Mouse (Mus musculus): ENCODE measurements at regions not wholly inside any gene's neighbourhood (a gene's known extent, or its start where the extent isn't known, plus 50 kb on each side); places are given as distances from the start of the nearest gene placed in this dataset.

GRCm38 (mm10) chr15:61772996-61773395, 850.2 kb upstream of the A1bg start:
- Histone ChIP-seq H3K27ac (ENCODE audit: control insufficient read depth, insufficient read depth, low read length) (no peak overlapping the region), H3K27me3 (ENCODE audit: control insufficient read depth, insufficient read depth, low read length) (no peaks in the 10 kb centered on the region), H3K36me3 (ENCODE audit: control insufficient read depth, insufficient read depth, low read length) (no peaks in the 10 kb centered on the region), H3K4me3 (ENCODE audit: control insufficient read depth, insufficient read depth, low read length) (no peak overlapping the region), H3K4me1 (replicated peaks; ENCODE audit: control insufficient read depth, insufficient read depth, low read length) (peaks cover 3% of the 10 kb centered on the region; the same call in 1 of the 2 replicates)
- no peak for DNase-seq
- TF ChIP-seq CTCF (IDR thresholded peaks at IDR 0.05; ENCODE audit: borderline replicate concordance, control insufficient read depth, extremely low read depth, insufficient read depth, low read length, poor library complexity) (no peak), POLR2A (IDR thresholded peaks at IDR 0.05; ENCODE audit: control insufficient read depth, extremely low read depth, insufficient read depth, low read length, poor library complexity) (no peak)
- 81% methylated on average over 4 of the region's 4 CpGs for WGBS

GRCm38 (mm10) chr15:61770721-61771542, 848.1 kb upstream of the A1bg start:
- 52% methylated on average over 14 of the region's 14 CpGs for WGBS
- no peaks in the 10 kb centered on the region for H3K27me3 ChIP-seq (ENCODE audit: control insufficient read depth, insufficient read depth, low read length)
- no peak overlapping the region for H3K27ac ChIP-seq (ENCODE audit: control insufficient read depth, insufficient read depth, low read length)
- no peak for DNase-seq
- TF ChIP-seq CTCF (IDR thresholded peaks at IDR 0.05; ENCODE audit: borderline replicate concordance, control insufficient read depth, extremely low read depth, insufficient read depth, low read length, poor library complexity) (no peak), POLR2A (IDR thresholded peaks at IDR 0.05; ENCODE audit: control insufficient read depth, extremely low read depth, insufficient read depth, low read length, poor library complexity) (no peak)
- peaks cover 3% of the 10 kb centered on the region; the same call in 1 of the 2 replicates for H3K4me1 ChIP-seq (replicated peaks; ENCODE audit: control insufficient read depth, insufficient read depth, low read length)
- H3K36me3 ChIP-seq (ENCODE audit: control insufficient read depth, insufficient read depth, low read length) = no peaks in the 10 kb centered on the region
- H3K4me3 ChIP-seq (ENCODE audit: control insufficient read depth, insufficient read depth, low read length) = no peak overlapping the region

- Histone ChIP-seq H3K4me3 (ENCODE audit: control insufficient read depth, insufficient read depth, low read length) (no peak overlapping the region), H3K27me3 (ENCODE audit: control insufficient read depth, insufficient read depth, low read length) (no peaks in the 10 kb centered on the region), H3K27ac (ENCODE audit: control insufficient read depth, insufficient read depth, low read length) (no peak overlapping the region), H3K36me3 (ENCODE audit: control insufficient read depth, insufficient read depth, low read length) (no peaks in the 10 kb centered on the region), H3K4me1 (replicated peaks; ENCODE audit: control insufficient read depth, insufficient read depth, low read length) (peaks cover 3% of the 10 kb centered on the region; the same call in 1 of the 2 replicates)
- 91% methylated on average over 2 of the region's 2 CpGs for WGBS
- DNase-seq = no peak
- TF ChIP-seq POLR2A (IDR thresholded peaks at IDR 0.05; ENCODE audit: control insufficient read depth, extremely low read depth, insufficient read depth, low read length, poor library complexity) (no peak), CTCF (IDR thresholded peaks at IDR 0.05; ENCODE audit: borderline replicate concordance, control insufficient read depth, extremely low read depth, insufficient read depth, low read length, poor library complexity) (no peak)
Measured at GRCm38 (mm10) chr15:61766544-61767094, 843.8 kb upstream of the A1bg start.

- Histone ChIP-seq H3K4me1 (replicated peaks; ENCODE audit: control insufficient read depth, insufficient read depth, low read length) (no peaks in the 10 kb centered on the region), H3K36me3 (ENCODE audit: control insufficient read depth, insufficient read depth, low read length) (no peaks in the 10 kb centered on the region), H3K27ac (ENCODE audit: control insufficient read depth, insufficient read depth, low read length) (no peak overlapping the region), H3K4me3 (ENCODE audit: control insufficient read depth, insufficient read depth, low read length) (no peak overlapping the region), H3K27me3 (ENCODE audit: control insufficient read depth, insufficient read depth, low read length) (no peaks in the 10 kb centered on the region)
- DNase-seq = no peak
- TF ChIP-seq CTCF (IDR thresholded peaks at IDR 0.05; ENCODE audit: borderline replicate concordance, control insufficient read depth, extremely low read depth, insufficient read depth, low read length, poor library complexity) (no peak), POLR2A (IDR thresholded peaks at IDR 0.05; ENCODE audit: control insufficient read depth, extremely low read depth, insufficient read depth, low read length, poor library complexity) (no peak)
- WGBS = 90% methylated on average over 2 of the region's 2 CpGs
Measured at GRCm38 (mm10) chr15:61753802-61754201, 831.0 kb upstream of the A1bg start.

- 88% methylated on average over 1 of the region's 1 CpGs for WGBS
- no peaks in the 10 kb centered on the region for H3K36me3 ChIP-seq (ENCODE audit: control insufficient read depth, insufficient read depth, low read length)
- H3K27ac ChIP-seq (ENCODE audit: control insufficient read depth, insufficient read depth, low read length) = no peak overlapping the region
- no peaks in the 10 kb centered on the region for H3K4me1 ChIP-seq (replicated peaks; ENCODE audit: control insufficient read depth, insufficient read depth, low read length)
- DNase-seq = no peak
- H3K27me3 ChIP-seq (ENCODE audit: control insufficient read depth, insufficient read depth, low read length) = no peaks in the 10 kb centered on the region
- H3K4me3 ChIP-seq (ENCODE audit: control insufficient read depth, insufficient read depth, low read length) = no peak overlapping the region
- TF ChIP-seq POLR2A (IDR thresholded peaks at IDR 0.05; ENCODE audit: control insufficient read depth, extremely low read depth, insufficient read depth, low read length, poor library complexity) = no peak
- no peak for TF ChIP-seq CTCF (IDR thresholded peaks at IDR 0.05; ENCODE audit: borderline replicate concordance, control insufficient read depth, extremely low read depth, insufficient read depth, low read length, poor library complexity)
Measured at GRCm38 (mm10) chr15:61723696-61724095, 800.9 kb upstream of the A1bg start.

GRCm38 (mm10) chr15:61718486-61718885, 795.7 kb upstream of the A1bg start:
- no peak overlapping the region for H3K4me3 ChIP-seq (ENCODE audit: control insufficient read depth, insufficient read depth, low read length)
- H3K27ac ChIP-seq (ENCODE audit: control insufficient read depth, insufficient read depth, low read length) = no peak overlapping the region
- DNase-seq = no peak
- no peaks in the 10 kb centered on the region for H3K36me3 ChIP-seq (ENCODE audit: control insufficient read depth, insufficient read depth, low read length)
- no peaks in the 10 kb centered on the region for H3K27me3 ChIP-seq (ENCODE audit: control insufficient read depth, insufficient read depth, low read length)
- no peaks in the 10 kb centered on the region for H3K4me1 ChIP-seq (replicated peaks; ENCODE audit: control insufficient read depth, insufficient read depth, low read length)
- TF ChIP-seq POLR2A (IDR thresholded peaks at IDR 0.05; ENCODE audit: control insufficient read depth, extremely low read depth, insufficient read depth, low read length, poor library complexity) (no peak), CTCF (IDR thresholded peaks at IDR 0.05; ENCODE audit: borderline replicate concordance, control insufficient read depth, extremely low read depth, insufficient read depth, low read length, poor library complexity) (no peak)
